Mouse (Mus musculus): ENCODE data around the gene Cntf. TPM values are rescaled to one million over a fixed set of nuclear protein-coding genes. Genes with fewer than 3 reads are reported as not detected.
A peak's percentile ranks its signal among the peaks of the same experiment; 100 is the strongest.

Gene Cntf
- total and polyA plus RNA-seq, 3 experiments: 0.84 to 3.1 (median 1.5) TPM

GRCm38 (mm10) chr19:12787721-12788120 is 22.3 kb upstream of the Cntf start:
- Histone ChIP-seq H3K36me3 (ENCODE audit: control insufficient read depth, insufficient read depth, low read length) (peaks cover 24% of the 10 kb centered on the region), H3K4me3 (no peak overlapping the region), H3K79me2 (replicated peaks; ENCODE audit: control insufficient read depth, insufficient read depth, low read length) (no peaks in the 10 kb centered on the region; the same call in 1 of the 2 replicates), H3K9ac (ENCODE audit: low read depth, low read length) (no peak overlapping the region), H3K27ac (peak overlapping the region; percentile 24; the same call in 1 of the 2 replicates), H3K4me1 (ENCODE audit: control insufficient read depth, insufficient read depth, low read length) (peaks cover 8% of the 10 kb centered on the region), H3K27me3 (ENCODE audit: control insufficient read depth, insufficient read depth, low read length) (no peaks in the 10 kb centered on the region)
- WGBS: 27% methylated on average over 4 of the region's 4 CpGs
- TF ChIP-seq POLR2A (IDR thresholded peaks at IDR 0.05; ENCODE audit: insufficient read depth, low read depth, low read length): no peak
- intact Hi-C loops (cut with DNase I): no loop called here
- DNase-seq: no peak

GRCm38 (mm10) chr19:12786803-12787395 is 21.5 kb upstream of the Cntf start:
- Histone ChIP-seq H3K27me3 (ENCODE audit: control insufficient read depth, insufficient read depth, low read length) (no peaks in the 10 kb centered on the region), H3K79me2 (replicated peaks; ENCODE audit: control insufficient read depth, insufficient read depth, low read length) (no peaks in the 10 kb centered on the region; the same call in 1 of the 2 replicates), H3K9ac (ENCODE audit: low read depth, low read length) (no peak overlapping the region), H3K36me3 (ENCODE audit: control insufficient read depth, insufficient read depth, low read length) (peaks cover 22% of the 10 kb centered on the region), H3K4me1 (ENCODE audit: control insufficient read depth, insufficient read depth, low read length) (peaks cover 8% of the 10 kb centered on the region), H3K4me3 (no peak overlapping the region), H3K27ac (peak overlapping the region; percentile 24; the same call in 1 of the 2 replicates)
- WGBS: 67% methylated on average over 2 of the region's 2 CpGs
- TF ChIP-seq CTCF (IDR thresholded peaks at IDR 0.05): no peak
- no peak for TF ChIP-seq POLR2A (IDR thresholded peaks at IDR 0.05; ENCODE audit: insufficient read depth, low read depth, low read length)
- TF ChIP-seq EP300 (IDR thresholded peaks at IDR 0.05; ENCODE audit: insufficient read depth, low read depth, low read length): no peak
- intact Hi-C loops (cut with DNase I): no loop called here
- DNase-seq: no peak

- Histone ChIP-seq H3K27ac (no peak overlapping the region), H3K27me3 (ENCODE audit: control insufficient read depth, insufficient read depth, low read length) (no peaks in the 10 kb centered on the region), H3K9ac (ENCODE audit: low read depth, low read length) (no peak overlapping the region), H3K79me2 (replicated peaks; ENCODE audit: control insufficient read depth, insufficient read depth, low read length) (no peaks in the 10 kb centered on the region; the same call in 1 of the 2 replicates), H3K36me3 (ENCODE audit: control insufficient read depth, insufficient read depth, low read length) (peaks cover 10% of the 10 kb centered on the region), H3K4me3 (no peak overlapping the region), H3K4me1 (ENCODE audit: control insufficient read depth, insufficient read depth, low read length) (peaks cover 5% of the 10 kb centered on the region)
- TF ChIP-seq CTCF (IDR thresholded peaks at IDR 0.05) (no peak), EP300 (IDR thresholded peaks at IDR 0.05; ENCODE audit: insufficient read depth, low read depth, low read length) (no peak), POLR2A (IDR thresholded peaks at IDR 0.05; ENCODE audit: insufficient read depth, low read depth, low read length) (no peak)
- no peak for DNase-seq
- intact Hi-C loops (cut with DNase I): no loop called here
Measured at GRCm38 (mm10) chr19:12780437-12780836, 15.0 kb upstream of the Cntf start.

GRCm38 (mm10) chr19:12770888-12771287 is 5.5 kb upstream of the Cntf start:
- Histone ChIP-seq H3K27me3 (ENCODE audit: control insufficient read depth, insufficient read depth, low read length) (no peaks in the 10 kb centered on the region), H3K79me2 (replicated peaks; ENCODE audit: control insufficient read depth, insufficient read depth, low read length) (no peaks in the 10 kb centered on the region), H3K9ac (ENCODE audit: low read depth, low read length) (no peak overlapping the region), H3K4me3 (no peak overlapping the region), H3K27ac (no peak overlapping the region), H3K4me1 (ENCODE audit: control insufficient read depth, insufficient read depth, low read length) (no peaks in the 10 kb centered on the region), H3K36me3 (ENCODE audit: control insufficient read depth, insufficient read depth, low read length) (peaks cover 21% of the 10 kb centered on the region)
- TF ChIP-seq CTCF (IDR thresholded peaks at IDR 0.05): no peak
- TF ChIP-seq EP300 (IDR thresholded peaks at IDR 0.05; ENCODE audit: insufficient read depth, low read depth, low read length): no peak
- no peak for TF ChIP-seq POLR2A (IDR thresholded peaks at IDR 0.05; ENCODE audit: insufficient read depth, low read depth, low read length)
- peak; percentile 35 to 44 for DNase-seq
- WGBS: 52% methylated on average over 5 of the region's 5 CpGs
- intact Hi-C loops (cut with DNase I): no loop called here

- H3K36me3 ChIP-seq (ENCODE audit: control insufficient read depth, insufficient read depth, low read length): peaks cover 5% of the 10 kb centered on the region
- no peak overlapping the region for H3K9ac ChIP-seq (ENCODE audit: low read depth, low read length)
- no peaks in the 10 kb centered on the region for H3K27me3 ChIP-seq (ENCODE audit: control insufficient read depth, insufficient read depth, low read length)
- peak; percentile 70 for TF ChIP-seq CTCF (IDR thresholded peaks at IDR 0.05)
- TF ChIP-seq POLR2A (IDR thresholded peaks at IDR 0.05; ENCODE audit: insufficient read depth, low read depth, low read length): no peak
- no peak for TF ChIP-seq EP300 (IDR thresholded peaks at IDR 0.05; ENCODE audit: insufficient read depth, low read depth, low read length)
- intact Hi-C loops (cut with DNase I): loop anchor here (5.0 kb wide), 1 partner anchor 60 kb away; no protein-coding TSS in a partner anchor
- DNase-seq: no peak
- no peaks in the 10 kb centered on the region for H3K4me1 ChIP-seq (ENCODE audit: control insufficient read depth, insufficient read depth, low read length)
- H3K27ac ChIP-seq: no peak overlapping the region
- H3K79me2 ChIP-seq (replicated peaks; ENCODE audit: control insufficient read depth, insufficient read depth, low read length): no peaks in the 10 kb centered on the region
- 65% methylated on average over 2 of the region's 2 CpGs for WGBS
- H3K4me3 ChIP-seq: no peak overlapping the region
Measured at GRCm38 (mm10) chr19:12762212-12763130, 3.0 kb downstream of the Cntf start.

- H3K4me1 ChIP-seq (ENCODE audit: control insufficient read depth, insufficient read depth, low read length): no peaks in the 10 kb centered on the region
- no peaks in the 10 kb centered on the region for H3K27me3 ChIP-seq (ENCODE audit: control insufficient read depth, insufficient read depth, low read length)
- WGBS: 45% methylated on average over 2 of the region's 2 CpGs
- H3K36me3 ChIP-seq (ENCODE audit: control insufficient read depth, insufficient read depth, low read length): no peaks in the 10 kb centered on the region
- DNase-seq: peak; percentile 41 to 57
- no peak overlapping the region for H3K4me3 ChIP-seq
- H3K79me2 ChIP-seq (replicated peaks; ENCODE audit: control insufficient read depth, insufficient read depth, low read length): no peaks in the 10 kb centered on the region
- H3K9ac ChIP-seq (ENCODE audit: low read depth, low read length): no peak overlapping the region
- intact Hi-C loops (cut with DNase I): loop anchor here (5.0 kb wide), 1 partner anchor 63 kb away; no protein-coding TSS in a partner anchor
- TF ChIP-seq POLR2A (IDR thresholded peaks at IDR 0.05; ENCODE audit: insufficient read depth, low read depth, low read length) (no peak), CTCF (IDR thresholded peaks at IDR 0.05) (no peak), EP300 (IDR thresholded peaks at IDR 0.05; ENCODE audit: insufficient read depth, low read depth, low read length) (no peak)
- H3K27ac ChIP-seq: no peak overlapping the region
Measured at GRCm38 (mm10) chr19:12759656-12760055, 5.8 kb downstream of the Cntf start.

Measured in heart, adult 2 months (tissue).